Mouse (Mus musculus) limb, embryonic 14.5 days (tissue): ENCODE measurements around the gene Ube2d2b. TPM values are rescaled to one million over a fixed set of nuclear protein-coding genes. Genes with fewer than 3 reads are reported as not detected.

Experiments
- ATAC-seq: fragments of 200-750 bp; cut with Nextera tagmentation; 2 replicates; pipeline ENCODE4 v1.8.0; 2017; ENCODE audit warnings: low read depth, moderate number of reproducible peaks, moderate TSS enrichment; ENCODE audit not compliant: low FRiP score
- DNase-seq: peaks from one replicate; pipeline ENCODE4 v3.0.0-alpha.2; 2015; ENCODE audit warnings: low spot score
- H3K27ac ChIP-seq: fragments of 300-500 bp; sonication (generic); replicated peaks from 2 replicates; pipeline ENCODE4 v1.5.1; 2014; ENCODE audit warnings: low read depth, mild to moderate bottlenecking, low read length, moderate library complexity, mixed read lengths
- H3K27me3 ChIP-seq: fragments of 300-500 bp; sonication (generic); 2 replicates; pipeline ENCODE4 v1.6.1; 2014; ENCODE audit warnings: low read length, mixed read lengths; ENCODE audit not compliant: control insufficient read depth, insufficient read depth
- H3K36me3 ChIP-seq: fragments of 300-500 bp; sonication (generic); 2 replicates; pipeline ENCODE4 v1.6.1; 2014; ENCODE audit warnings: mild to moderate bottlenecking, low read length, moderate library complexity, mixed read lengths; ENCODE audit not compliant: control insufficient read depth, insufficient read depth
- H3K4me1 ChIP-seq: fragments of 300-500 bp; sonication (generic); 2 replicates; pipeline ENCODE4 v1.6.1; 2014; ENCODE audit warnings: antibody characterized with exemption, low read length, mixed read lengths; ENCODE audit not compliant: control insufficient read depth, insufficient read depth
- H3K4me2 ChIP-seq: fragments of 300-500 bp; sonication (generic); replicated peaks from 2 replicates; pipeline ENCODE4 v1.6.1; 2014; ENCODE audit warnings: low read depth, mild to moderate bottlenecking, low read length, moderate library complexity; ENCODE audit not compliant: severe bottlenecking
- H3K4me3 ChIP-seq: fragments of 300-500 bp; sonication (generic); replicated peaks from 2 replicates; pipeline ENCODE4 v1.5.1; 2014; ENCODE audit warnings: low read length
- H3K9ac ChIP-seq: fragments of 300-500 bp; sonication (generic); 2 replicates; pipeline ENCODE4 v1.6.1; 2014; ENCODE audit warnings: mild to moderate bottlenecking, low read depth, low read length, moderate library complexity; ENCODE audit not compliant: severe bottlenecking
- H3K9me3 ChIP-seq: fragments of 300-500 bp; sonication (generic); 2 replicates; pipeline ENCODE4 v1.6.1; 2016; ENCODE audit warnings: low read length; ENCODE audit not compliant: control insufficient read depth
- POLR2A ChIP-seq: fragments of 200-500 bp; IDR thresholded peaks from 2 replicates; pipeline ENCODE4 v1.8.0; 2012; ENCODE audit warnings: inconsistent platforms, mild to moderate bottlenecking, moderate library complexity, borderline replicate concordance; ENCODE audit not compliant: insufficient read depth, insufficient read length; ENCODE audit errors: extremely low read depth
- WGBS: fragments of 180-500 bp; shearing (Covaris S2); extraction: QIAGEN DNeasy Blood & Tissue Kit; methylation state at CpG from one replicate; pipeline ENCODE4 v1.1.7; 2014; 5-methylcytosine and 5-hydroxymethylcytosine counted together
- polyA plus RNA-seq, 2 experiments: library from polyadenylated mRNA; depleted of rRNA in 1 of 2; stranded (reverse) in 1 of 2; unstranded in 1 of 2; fragments of >200 nt; fragmentation: Nextera tagmentation in 1 of 2; extraction: Ambion mirVana in 1 of 2; gene quantifications; 2 replicates each; pipeline versions ENCODE4 v1.2.1 to v1.2.3; 2012 to 2014

The Ube2d2b gene
- polyA plus RNA-seq, 2 experiments = not detected

GRCm38 (mm10) chr5:107838891-107839644 is 9.2 kb downstream of the Ube2d2b start:
- WGBS = 67% methylated on average over 3 of the region's 3 CpGs
- ATAC-seq = no peak
- DNase-seq = no peak

DNA sequence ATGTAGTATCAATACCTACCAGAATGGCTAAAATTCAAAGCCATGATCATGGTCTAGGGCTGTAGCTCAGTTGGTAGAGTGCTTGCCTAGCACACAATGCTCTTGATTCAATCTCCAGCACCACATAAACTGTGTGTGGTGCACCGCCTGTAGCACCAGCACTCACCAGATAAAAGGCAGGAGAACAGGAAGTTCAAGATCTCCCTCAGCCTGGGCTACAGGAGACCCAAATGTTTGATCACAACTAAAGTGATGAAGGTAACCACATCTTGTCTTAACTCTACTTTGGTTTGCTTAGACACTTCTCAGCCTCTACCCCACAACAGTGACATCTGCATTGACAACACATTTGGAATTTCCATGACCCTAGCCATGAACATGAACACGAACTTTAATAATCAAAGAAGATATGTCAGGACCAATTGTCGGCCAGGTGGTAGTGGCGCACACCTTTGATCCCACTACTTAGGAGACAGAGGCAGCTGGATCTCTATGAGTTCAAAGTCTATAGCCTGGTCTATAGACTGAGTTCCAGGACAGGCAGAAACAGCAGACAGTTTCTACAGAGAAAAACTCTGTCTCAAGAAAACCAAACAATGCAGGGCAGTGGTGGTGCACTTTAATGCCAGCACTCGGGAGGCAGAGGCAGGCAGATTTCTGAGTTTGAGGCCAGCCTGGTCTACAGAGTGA is 10.8 kb downstream of the Ube2d2b start:
- H3K27ac ChIP-seq = no peak overlapping the region
- H3K4me3 ChIP-seq = no peak overlapping the region
- ATAC-seq = no peak
- H3K9ac ChIP-seq = no peak overlapping the region
- H3K9me3 ChIP-seq = no peaks in the 10 kb centered on the region
- peaks cover 16% of the 10 kb centered on the region for H3K36me3 ChIP-seq
- no peak overlapping the region for H3K4me2 ChIP-seq
- WGBS = 93% methylated on average over 5 of the region's 5 CpGs
- DNase-seq = no peak
- no peaks in the 10 kb centered on the region for H3K4me1 ChIP-seq
- H3K27me3 ChIP-seq = no peaks in the 10 kb centered on the region
- no peak for TF ChIP-seq POLR2A

More at GRCm38 (mm10) chr5:107838891-107839644, 9.2 kb downstream of the Ube2d2b start:
- no peak overlapping the region for H3K27ac ChIP-seq
- no peak for TF ChIP-seq POLR2A
- no peaks in the 10 kb centered on the region for H3K27me3 ChIP-seq
- H3K4me2 ChIP-seq = no peak overlapping the region
- H3K9ac ChIP-seq = no peak overlapping the region
- no peaks in the 10 kb centered on the region for H3K9me3 ChIP-seq
- H3K4me1 ChIP-seq = no peaks in the 10 kb centered on the region
- peaks cover 16% of the 10 kb centered on the region for H3K36me3 ChIP-seq
- no peak overlapping the region for H3K4me3 ChIP-seq

DNA sequence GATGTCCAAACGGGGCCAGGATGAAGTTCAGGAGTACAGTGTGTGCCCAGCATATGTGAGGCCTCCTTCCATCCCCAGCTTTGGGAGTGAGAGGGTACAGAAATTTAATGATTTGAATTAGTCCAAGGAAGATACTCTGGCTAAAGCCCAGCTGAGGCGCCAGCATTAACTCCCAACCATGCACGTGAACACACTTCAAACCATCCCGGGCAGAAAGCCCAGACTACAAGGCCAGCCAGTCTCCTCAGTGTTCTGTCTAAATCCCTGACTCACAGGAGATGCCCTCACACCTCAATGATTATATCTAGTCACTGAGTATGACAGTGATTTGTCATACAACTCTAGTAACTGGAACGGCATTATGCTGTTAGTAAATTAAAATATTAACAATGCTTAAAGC is 17.4 kb downstream of the Ube2d2b start:
- no peak overlapping the region for H3K9ac ChIP-seq
- ATAC-seq = no peak
- no peak for TF ChIP-seq POLR2A
- H3K27ac ChIP-seq = no peak overlapping the region
- no peak for DNase-seq
- no peaks in the 10 kb centered on the region for H3K27me3 ChIP-seq
- no peak overlapping the region for H3K4me3 ChIP-seq
- H3K9me3 ChIP-seq = no peaks in the 10 kb centered on the region
- no peaks in the 10 kb centered on the region for H3K36me3 ChIP-seq
- 75% methylated on average over 5 of the region's 5 CpGs for WGBS
- no peak overlapping the region for H3K4me2 ChIP-seq
- no peaks in the 10 kb centered on the region for H3K4me1 ChIP-seq

DNA sequence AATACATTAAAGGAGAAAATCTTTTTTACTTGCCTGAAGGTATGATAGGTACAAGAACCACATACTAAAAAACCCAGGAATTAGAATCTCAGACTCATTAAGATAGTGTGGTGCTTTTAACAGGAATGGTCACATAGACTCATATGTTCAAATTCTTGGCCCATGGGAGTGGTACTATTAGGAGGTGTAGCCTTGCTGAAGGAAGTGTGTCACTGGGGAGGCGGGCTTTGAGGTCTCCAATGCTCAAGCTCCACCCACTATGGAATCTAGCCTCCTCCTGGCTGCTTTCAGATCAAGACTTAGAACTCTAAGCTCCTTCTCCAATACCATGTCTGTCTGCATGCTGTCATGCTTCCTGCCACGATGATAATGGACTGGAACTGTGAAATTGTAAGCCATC is 17.9 kb downstream of the Ube2d2b start:
- Histone ChIP-seq H3K27me3 (no peaks in the 10 kb centered on the region), H3K27ac (no peak overlapping the region), H3K4me2 (no peak overlapping the region), H3K9ac (no peak overlapping the region), H3K9me3 (no peaks in the 10 kb centered on the region), H3K36me3 (no peaks in the 10 kb centered on the region), H3K4me3 (no peak overlapping the region), H3K4me1 (no peaks in the 10 kb centered on the region)
- ATAC-seq (no peak), DNase-seq (no peak)
- 63% methylated on average over 2 of the region's 2 CpGs for WGBS
- TF ChIP-seq POLR2A = no peak

- ATAC-seq (no peak), DNase-seq (no peak)
- H3K36me3 ChIP-seq = no peaks in the 10 kb centered on the region
- H3K27me3 ChIP-seq = no peaks in the 10 kb centered on the region
- H3K4me1 ChIP-seq = peaks cover 2% of the 10 kb centered on the region
- TF ChIP-seq POLR2A = no peak
- no peak overlapping the region for H3K9ac ChIP-seq
- H3K4me3 ChIP-seq = no peak overlapping the region
- H3K9me3 ChIP-seq = no peaks in the 10 kb centered on the region
- WGBS = 86% methylated on average over 4 of the region's 4 CpGs
- H3K27ac ChIP-seq = no peak overlapping the region
- H3K4me2 ChIP-seq = no peak overlapping the region
These were observed 19.1 kb downstream of the Ube2d2b start for GRCm38 (mm10) chr5:107848964-107849363.
